Mouse (Mus musculus) stomach, postnatal 0 days (tissue): Measurements from ENCODE around the gene Grm3.

Experiments used
- CTCF ChIP-seq: IDR thresholded peaks from 2 replicates; pipeline ENCODE4 v1.5.1; 2016; ENCODE audit warnings: antibody characterized with exemption, low read depth, mild to moderate bottlenecking, moderate library complexity
- EP300 ChIP-seq: optimal IDR thresholded peaks from 2 replicates; pipeline ENCODE3; 2016; ENCODE audit warnings: antibody characterized with exemption

DNA sequence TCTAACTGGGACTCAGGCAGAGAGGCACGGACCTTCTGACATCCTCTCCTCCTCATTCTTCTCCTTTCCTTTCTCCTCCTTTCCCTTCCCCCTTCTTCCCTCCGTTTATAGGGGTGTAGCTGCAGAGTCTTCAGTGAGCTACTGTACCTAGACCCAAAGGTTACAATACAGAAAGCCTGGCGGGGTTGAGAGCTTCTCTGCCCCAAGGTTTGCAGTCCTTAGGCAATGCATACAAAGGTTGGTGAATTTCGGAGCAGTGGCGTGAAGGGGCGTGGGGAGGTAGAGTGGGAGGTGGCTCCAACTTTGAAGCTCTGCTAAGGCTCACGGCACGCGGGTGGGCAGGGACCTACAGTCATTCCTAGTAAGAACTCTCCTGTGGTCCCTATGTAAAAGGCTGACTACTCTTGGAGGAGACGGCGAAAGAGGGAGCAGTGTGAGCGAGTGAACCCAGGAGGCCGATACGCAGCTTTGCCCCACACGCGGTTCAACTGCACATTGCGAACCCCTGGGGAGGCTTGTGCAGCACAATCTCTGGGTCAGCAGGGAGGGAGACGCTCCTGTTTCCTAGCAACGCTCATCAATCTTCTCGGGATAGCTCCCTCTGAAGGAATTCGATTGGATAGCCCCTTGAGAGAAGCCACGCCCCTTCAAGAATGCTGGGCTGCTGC is 765 bp upstream of the Grm3 start:
- no peak for TF ChIP-seq CTCF
- no peak for TF ChIP-seq EP300
